Mouse (Mus musculus): Measurements from ENCODE around the gene Rad9b. TPM values are rescaled to one million over a fixed set of nuclear protein-coding genes. Genes with fewer than 3 reads are reported as not detected.
"Not testable (repeated sequence)": the region's sequence is repeated elsewhere in the genome, so short reads cannot be mapped to it uniquely, and the experiment has no call there.

Gene Rad9b
- total RNA-seq, 2 experiments from 2014 or later: 6.1 to 6.8 TPM

- intact Hi-C loops (cut with DNase I): no loop called here
- DNase-seq: peak; percentile 73
These were observed 17.7 kb upstream of the Rad9b start, which contains the start of gene Gpn3 for GRCm38 (mm10) chr5:122371591-122372191. Gpn3 (plus strand) TSS chr5:122371876.

- DNase-seq: no peak
- intact Hi-C loops (cut with DNase I): no loop called here
These were observed 547 bp upstream of the Rad9b start for GRCm38 (mm10) chr5:122354492-122355067.

GRCm38 (mm10) chr5:122345777-122346176 is 8.3 kb downstream of the Rad9b start:
- peak; percentile 8 for DNase-seq
- intact Hi-C loops (cut with DNase I): loop anchor here (2.0 kb wide), 1 partner anchor 79 kb away; no protein-coding TSS in a partner anchor

- intact Hi-C loops (cut with DNase I): loop anchor here (2.0 to 5.0 kb wide), 2 partner anchors 77 to 212 kb away; no protein-coding TSS in a partner anchor
- DNase-seq: peak; percentile 78
These were observed 9.8 kb downstream of the Rad9b start for GRCm38 (mm10) chr5:122344260-122344659.

- DNase-seq: no peak
- intact Hi-C loops (cut with DNase I): loop anchor here (2.0 to 5.0 kb wide), 2 partner anchors 77 to 211 kb away; no protein-coding TSS in a partner anchor
These were observed 10.3 kb downstream of the Rad9b start for GRCm38 (mm10) chr5:122343768-122344167.

- intact Hi-C loops (cut with DNase I): loop anchor here (5.0 kb wide), 1 partner anchor 211 kb away; no protein-coding TSS in a partner anchor
These were observed 11.2 kb downstream of the Rad9b start for GRCm38 (mm10) chr5:122342874-122343273.

GRCm38 (mm10) chr5:122336554-122337294 is 17.3 kb downstream of the Rad9b start:
- intact Hi-C loops (cut with DNase I): no loop called here

More at GRCm38 (mm10) chr5:122342874-122343273, 11.2 kb downstream of the Rad9b start:
- no peak for DNase-seq

GRCm38 (mm10) chr5:122334682-122335081 is 19.4 kb downstream of the Rad9b start:
- DNase-seq: no peak
- intact Hi-C loops (cut with DNase I): no loop called here

More at GRCm38 (mm10) chr5:122336554-122337294, 17.3 kb downstream of the Rad9b start:
- no peak for DNase-seq

GRCm38 (mm10) chr5:122330269-122330668 is 23.8 kb downstream of the Rad9b start:
- DNase-seq: no peak
- intact Hi-C loops (cut with DNase I): no loop called here

- DNase-seq: no peak
- intact Hi-C loops (cut with DNase I): no loop called here
These were observed 26.8 kb downstream of the Rad9b start for GRCm38 (mm10) chr5:122327283-122327682.

- intact Hi-C loops (cut with DNase I): no loop called here
- DNase-seq: no peak
These were observed 28.6 kb downstream of the Rad9b start for GRCm38 (mm10) chr5:122325477-122325876.

GRCm38 (mm10) chr5:122324608-122325431 is 29.2 kb downstream of the Rad9b start:
- DNase-seq: peak; percentile 17
- intact Hi-C loops (cut with DNase I): no loop called here

GRCm38 (mm10) chr5:122323523-122323922 is 30.5 kb downstream of the Rad9b start:
- intact Hi-C loops (cut with DNase I): no loop called here
- no peak for DNase-seq

GRCm38 (mm10) chr5:122320205-122320781 is 33.7 kb downstream of the Rad9b start:
- intact Hi-C loops (cut with DNase I): no loop called here
- no peak for DNase-seq

GRCm38 (mm10) chr5:122319474-122320204 is 34.4 kb downstream of the Rad9b start:
- no peak for DNase-seq
- intact Hi-C loops (cut with DNase I): no loop called here

GRCm38 (mm10) chr5:122318976-122319375 is 35.1 kb downstream of the Rad9b start:
- not testable (repeated sequence) for DNase-seq

GRCm38 (mm10) chr5:122318100-122318499 is 35.9 kb downstream of the Rad9b start:
- intact Hi-C loops (cut with DNase I): no loop called here
- no peak for DNase-seq

More at GRCm38 (mm10) chr5:122318976-122319375, 35.1 kb downstream of the Rad9b start:
- intact Hi-C loops (cut with DNase I): not testable (repeated sequence)

GRCm38 (mm10) chr5:122317329-122318045 is 36.5 kb downstream of the Rad9b start:
- DNase-seq: peak; percentile 24
- intact Hi-C loops (cut with DNase I): no loop called here

All from left cerebral cortex, postnatal 4 days (tissue).